Mouse (Mus musculus) heart, postnatal 0 days (tissue): ENCODE results near the gene Arhgap4.

Source experiments
- CTCF ChIP-seq: IDR thresholded peaks from 2 replicates; pipeline ENCODE4 v1.5.1; 2016; ENCODE audit warnings: antibody characterized with exemption, control low read depth, low read depth
- EP300 ChIP-seq: IDR thresholded peaks from 2 replicates; pipeline ENCODE4 v1.6.1; 2016; ENCODE audit warnings: antibody characterized with exemption, low read depth

DNA sequence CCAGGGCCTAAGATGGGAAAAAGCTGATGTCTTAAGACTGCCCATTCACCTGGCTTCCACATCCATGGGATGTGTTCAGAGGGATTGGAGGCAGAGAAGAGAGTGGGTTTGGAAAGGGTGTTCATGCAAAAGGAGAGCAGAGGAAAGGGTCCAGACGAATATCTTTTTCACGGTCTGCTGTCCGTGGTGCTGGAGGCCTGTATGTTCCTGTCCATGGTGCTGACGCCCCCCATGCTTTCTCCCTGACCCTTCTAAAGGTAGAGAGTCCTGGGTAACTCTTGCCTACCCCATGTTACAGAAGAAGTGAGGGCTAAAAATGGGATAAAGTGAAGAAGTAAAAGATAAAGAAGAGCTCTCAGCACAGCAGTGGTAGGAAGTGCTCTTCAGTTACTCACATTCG is 52.3 kb downstream of the Arhgap4 start:
- TF ChIP-seq CTCF: no peak
- no peak for TF ChIP-seq EP300
